Mouse (Mus musculus) fibroblast of lung, adult 2 months (primary cell): ENCODE measurements around the gene Ly6g5b.
A peak's percentile ranks its signal among the peaks of the same experiment; 100 is the strongest.

ENCODE experiments used
- DNase-seq: peaks from one replicate; pipeline ENCODE4 v3.0.0-alpha.2; 2011; ENCODE audit warnings: low read depth

The Ly6g5b gene

DNA sequence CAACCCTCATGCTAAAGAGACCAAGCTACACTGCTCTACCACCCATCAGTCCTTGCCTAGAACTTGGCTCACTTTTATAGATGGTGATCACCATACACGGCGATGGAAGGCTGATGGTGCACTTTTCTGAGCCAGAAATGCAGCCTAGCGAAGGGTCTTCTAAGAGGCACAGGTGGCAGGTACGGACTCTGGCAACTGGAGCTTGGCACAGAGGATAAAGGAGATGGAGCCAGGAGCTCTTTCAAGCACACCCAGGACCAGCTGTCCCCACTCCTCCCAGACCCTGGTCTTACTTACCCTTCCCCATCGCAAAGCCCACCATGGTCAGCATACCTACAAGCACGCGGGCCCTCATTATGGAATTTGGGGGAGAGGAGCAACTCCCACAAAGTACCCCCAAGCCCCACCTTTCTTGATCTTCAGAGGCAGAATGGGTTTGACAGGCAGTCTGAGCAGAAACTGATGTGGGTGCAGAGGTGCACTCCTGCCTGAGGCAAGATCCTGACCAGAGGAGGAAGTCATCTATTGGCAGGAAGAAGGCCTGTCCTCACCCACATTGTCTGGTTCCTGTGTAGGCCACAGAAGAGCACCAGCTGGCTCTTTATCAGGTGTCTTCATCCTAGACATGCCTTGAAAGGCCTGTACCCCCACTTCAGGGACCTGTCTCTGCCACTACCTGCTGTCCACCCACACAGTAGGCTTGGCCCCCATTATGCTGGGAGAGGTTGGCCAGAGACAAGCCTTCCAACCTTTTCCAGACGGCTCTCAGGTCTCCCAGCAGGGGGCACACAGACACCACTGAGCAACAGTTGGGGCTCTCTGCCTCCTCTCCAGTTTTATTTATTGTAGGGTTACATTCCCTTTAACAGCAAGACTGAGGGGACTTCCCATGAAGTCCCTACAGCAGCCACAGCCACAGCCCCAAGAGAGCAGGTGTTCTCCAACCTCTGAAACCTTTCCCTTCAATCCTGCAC is at the start of gene Ly6g5b:
Gene Ly6g5b, minus strand, starts transcription at position 383 of the 974 bp plus-strand sequence.
- DNase-seq, result no peak

DNA sequence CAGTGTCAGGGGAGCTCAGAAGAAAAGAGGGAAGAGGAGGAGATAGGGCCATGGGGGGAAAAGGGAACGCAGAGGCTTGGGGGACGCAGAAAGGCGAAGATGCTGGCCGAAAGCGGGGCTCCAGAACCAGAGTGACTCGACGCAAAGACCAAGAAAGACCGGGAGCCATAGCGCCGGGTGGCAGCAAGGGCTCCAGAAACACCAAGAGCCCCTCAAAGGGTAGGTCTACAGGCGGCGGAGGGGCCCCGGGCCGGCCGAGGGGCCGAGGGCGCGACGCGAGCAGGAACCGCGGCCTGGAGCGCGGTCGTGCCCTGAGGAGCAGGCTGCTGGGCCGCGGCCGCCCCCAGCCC is 49.0 kb upstream of the Ly6g5b start:
- no peak for DNase-seq

DNA sequence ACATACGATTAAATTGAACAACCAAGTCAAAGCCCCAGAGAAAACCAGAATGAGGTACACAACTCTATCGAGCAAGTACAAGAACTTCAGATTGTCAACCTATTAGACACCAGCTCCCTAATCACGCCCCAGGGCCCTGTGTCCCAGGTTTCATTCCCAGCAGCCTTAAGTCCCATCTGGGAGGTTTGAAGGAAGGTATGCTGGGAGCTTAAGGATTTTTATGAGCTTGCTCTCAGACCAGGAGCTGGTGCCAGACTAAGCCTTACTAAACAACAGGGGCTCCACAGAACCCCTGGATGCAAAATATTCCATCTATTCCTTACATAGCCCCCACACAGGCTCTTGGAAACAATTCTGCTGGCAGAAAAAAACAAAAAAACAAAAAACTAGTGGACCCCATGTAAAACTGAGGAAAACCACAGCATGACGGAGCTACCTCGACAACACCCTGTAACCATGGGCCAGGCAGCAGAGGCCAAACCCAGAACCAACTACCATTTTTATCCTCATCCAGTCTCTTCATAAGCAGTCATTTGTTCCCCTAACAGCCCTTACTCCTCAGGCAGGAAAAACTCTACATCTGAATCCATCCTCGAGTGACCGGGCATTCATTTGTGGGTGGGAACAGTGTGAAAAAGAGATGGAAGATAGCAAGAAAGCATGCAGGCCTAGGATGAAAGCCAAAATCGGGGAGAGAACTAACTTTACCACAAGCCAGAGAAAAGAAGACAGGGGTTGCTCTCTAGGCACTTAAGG is 48.3 kb upstream of the Ly6g5b start:
- DNase-seq, result no peak

DNA sequence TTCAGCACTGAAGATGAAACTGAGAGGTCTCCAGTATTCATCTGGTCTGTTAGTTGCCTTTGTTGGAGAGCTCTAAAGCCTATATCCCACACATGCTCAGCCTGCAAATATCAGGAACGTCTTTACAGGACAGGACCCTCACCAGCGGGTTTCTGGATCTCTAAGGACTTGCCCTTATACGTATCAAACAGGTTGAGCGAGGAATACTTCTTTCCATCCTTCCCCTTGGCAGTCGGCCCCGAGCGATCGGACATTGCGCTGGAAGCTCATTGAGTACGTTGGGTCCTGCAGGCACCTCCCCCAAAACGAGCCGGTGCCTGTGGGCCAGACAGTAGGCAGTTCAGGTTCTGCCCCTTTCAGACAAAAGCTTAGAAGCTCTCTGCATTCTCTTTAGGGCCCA is 47.5 kb upstream of the Ly6g5b start:
- DNase-seq, result no peak

DNA sequence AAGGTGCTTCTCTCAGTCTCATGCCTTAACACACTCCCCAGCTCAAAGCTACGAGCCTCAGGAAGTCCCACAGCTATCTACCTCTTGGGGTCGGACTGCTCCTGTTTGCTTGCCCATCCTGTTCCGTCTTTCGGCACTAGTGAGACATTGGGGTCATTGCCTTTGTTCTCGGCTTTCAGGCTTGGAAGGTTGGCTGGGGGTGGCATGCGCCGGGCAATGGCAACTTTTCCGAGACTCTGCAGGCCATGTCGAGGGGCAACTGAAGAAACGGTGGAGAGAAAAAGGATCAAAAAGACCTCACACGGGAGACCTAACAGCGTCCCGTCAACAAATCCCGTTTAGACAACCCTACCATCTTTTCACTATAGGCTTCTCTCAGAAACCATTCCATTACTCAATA is 46.9 kb upstream of the Ly6g5b start:
- DNase-seq, result no peak

DNA sequence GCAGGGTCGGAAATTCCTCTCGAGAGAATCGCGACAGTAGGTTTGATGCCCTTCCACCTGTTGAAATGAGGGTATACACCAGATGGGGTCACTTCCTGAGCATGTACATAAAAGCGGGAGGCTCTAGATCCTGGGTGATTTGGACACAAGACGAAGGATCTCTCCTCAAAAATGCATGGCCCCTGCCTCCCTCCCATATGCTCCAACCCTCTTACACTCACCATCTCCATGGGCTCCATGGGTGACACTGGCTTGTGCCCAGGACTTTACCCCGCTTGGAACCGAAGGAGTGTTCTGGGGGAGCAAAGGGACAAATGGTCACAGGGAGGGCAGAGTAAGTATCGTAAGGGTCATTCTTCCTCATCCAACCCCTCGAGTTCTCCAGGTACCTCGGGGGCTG is 46.2 kb upstream of the Ly6g5b start:
- DNase-seq, result no peak

DNA sequence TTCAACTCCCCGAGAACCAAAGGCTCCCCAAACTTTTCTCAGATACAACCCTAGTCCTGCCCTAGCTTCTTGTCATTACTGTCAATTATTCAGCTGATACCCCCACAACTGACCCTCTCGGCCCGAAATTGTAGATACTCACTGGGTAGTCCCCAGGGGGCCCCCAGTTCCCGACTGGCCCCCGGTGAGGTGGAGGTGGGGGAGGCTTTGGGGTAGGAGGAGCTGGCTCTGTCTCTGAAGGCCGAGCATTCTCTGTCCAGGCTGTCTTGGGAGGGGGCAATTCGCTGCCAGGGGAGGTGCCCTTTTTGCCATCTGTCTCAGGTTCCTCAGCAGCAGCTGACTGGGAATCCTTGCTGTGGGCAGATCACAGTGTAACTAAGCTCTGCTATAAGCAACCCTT is 44.4 kb upstream of the Ly6g5b start:
- no peak for DNase-seq

DNA sequence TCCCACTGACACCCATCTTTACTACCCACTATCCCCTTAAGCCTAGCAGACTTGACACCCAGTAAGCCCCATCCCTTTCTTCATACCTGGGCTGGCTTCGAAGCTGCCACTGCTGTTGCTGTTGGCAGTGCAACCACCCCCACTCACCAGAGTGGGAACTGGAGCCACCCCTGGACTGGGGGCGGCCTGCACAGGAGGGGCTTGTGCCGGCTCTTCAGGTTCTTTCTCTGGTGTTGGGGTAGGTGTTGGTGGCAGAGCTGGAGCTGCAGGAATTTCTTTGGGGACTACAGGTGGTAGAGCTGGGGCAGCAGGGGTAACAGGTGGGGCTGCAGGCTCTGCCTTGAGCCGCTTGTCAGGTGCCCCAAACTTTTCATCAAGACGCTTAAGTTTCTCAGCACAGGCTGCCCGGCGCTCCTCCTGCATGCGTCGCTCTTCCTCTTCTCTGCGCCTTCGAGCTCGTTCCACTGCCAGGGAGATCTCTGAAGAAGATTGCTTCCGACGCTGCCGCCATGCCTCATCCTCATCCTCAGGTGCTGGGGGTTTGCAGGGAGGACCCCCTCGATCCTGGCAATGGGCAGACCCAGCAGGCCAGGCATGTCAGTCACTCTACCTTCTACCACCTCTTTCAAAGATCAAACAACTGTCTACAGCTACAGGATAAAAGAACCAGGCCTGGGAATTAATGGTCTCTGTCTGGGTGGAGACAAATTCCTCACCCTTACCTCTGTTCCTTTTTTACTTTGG is 43.8 kb upstream of the Ly6g5b start:
- no peak for DNase-seq

DNA sequence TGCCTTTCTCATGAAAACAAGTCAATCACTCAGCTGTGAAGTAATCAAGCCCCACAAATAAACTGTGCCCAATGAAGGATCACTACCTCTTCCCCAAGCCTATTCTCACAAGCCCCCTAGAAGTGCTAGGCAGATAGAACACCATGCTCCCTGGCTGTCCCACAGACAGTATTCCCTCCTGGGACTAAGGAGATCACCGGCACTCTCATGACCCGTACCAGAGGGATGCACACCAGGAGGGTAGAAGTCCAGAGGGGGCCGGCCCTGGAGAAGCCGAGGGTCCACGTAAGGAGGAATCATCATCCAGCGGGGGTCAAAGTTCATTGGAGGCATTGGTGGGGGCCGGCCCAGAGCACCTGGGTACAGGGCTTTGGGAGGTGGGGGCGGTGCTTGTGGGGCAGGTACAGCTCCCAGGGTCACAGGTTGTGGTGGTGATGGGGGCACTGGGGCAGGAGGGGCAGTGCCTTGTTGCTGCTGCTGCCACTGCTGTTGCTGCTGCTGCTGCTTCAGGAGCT is 42.5 kb upstream of the Ly6g5b start:
- DNase-seq, result no peak

DNA sequence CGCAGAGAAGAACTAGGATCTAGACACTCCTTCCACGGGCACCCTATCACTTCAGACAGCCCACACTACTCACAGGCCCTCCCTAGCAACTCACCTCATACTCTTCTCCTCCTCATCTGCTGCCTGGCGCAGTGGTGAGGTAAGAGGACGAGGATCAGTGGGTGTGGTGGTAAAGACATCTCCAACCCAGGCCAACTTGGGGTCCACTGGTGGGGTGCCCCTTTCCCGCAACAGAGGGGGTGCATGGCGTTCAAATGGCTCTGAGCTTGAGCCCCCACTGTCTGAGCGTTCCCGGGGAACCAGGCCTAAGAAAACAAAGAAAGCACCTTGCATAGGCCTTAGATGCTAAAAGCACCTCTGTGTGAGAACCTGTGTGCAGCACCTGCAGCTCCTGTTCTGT is 42.0 kb upstream of the Ly6g5b start:
- DNase-seq, result no peak

DNA sequence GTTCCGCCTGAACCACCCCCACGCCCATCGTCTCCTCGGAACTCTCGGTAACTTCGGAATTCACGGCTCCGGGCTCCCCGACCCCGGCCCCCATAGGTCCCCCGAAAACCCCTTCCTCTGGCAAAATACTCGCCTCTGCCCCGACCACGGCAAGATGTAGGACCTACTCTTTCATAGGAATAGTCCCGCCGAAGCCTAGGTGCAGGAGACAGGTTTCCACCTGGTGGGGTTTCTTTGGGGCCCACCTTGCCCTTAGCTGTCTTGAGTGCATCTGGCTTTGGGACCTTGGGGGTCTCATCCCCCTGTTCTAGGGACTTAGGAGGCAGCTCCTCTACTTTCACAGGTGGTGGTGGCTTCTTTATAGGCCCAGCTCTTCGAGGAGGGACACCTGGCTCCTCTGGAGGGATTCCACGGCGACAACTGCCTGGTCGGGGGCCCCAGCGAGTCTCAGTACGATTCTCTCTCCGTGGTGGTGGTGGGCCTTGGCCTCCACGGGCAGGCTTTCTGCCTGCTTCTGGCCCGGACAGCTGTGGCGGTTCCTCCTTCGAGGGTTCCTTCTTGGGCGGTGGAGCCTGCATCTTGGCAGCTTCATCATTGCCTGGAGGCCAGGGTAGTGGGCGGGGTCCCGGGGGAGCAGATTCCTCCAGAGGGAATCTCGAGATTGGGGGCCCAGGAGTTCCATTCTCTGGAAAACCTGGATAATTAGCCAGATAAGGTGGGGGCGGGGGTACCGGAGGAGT is 41.4 kb upstream of the Ly6g5b start:
- DNase-seq, result no peak

DNA sequence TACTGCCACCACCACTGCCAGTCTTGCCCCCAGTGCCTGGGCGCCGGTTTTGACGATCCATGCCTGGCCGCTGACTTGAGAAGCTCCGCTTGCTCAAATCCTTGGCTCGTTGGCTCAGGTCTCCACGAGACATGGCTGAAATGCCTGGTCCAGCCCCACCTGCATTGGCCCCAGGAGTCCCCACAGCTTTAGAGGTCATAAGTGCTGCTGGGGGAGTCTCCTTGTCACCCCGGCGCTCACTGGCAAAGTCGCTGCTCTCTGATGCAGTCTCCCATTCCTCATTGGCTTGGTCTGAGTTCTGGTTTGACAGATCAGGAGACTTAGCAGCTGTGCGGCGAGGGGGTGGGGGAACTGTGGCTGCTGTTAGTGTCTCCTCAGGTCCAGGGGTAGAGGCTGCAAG is 40.2 kb upstream of the Ly6g5b start:
- DNase-seq, result no peak

DNA sequence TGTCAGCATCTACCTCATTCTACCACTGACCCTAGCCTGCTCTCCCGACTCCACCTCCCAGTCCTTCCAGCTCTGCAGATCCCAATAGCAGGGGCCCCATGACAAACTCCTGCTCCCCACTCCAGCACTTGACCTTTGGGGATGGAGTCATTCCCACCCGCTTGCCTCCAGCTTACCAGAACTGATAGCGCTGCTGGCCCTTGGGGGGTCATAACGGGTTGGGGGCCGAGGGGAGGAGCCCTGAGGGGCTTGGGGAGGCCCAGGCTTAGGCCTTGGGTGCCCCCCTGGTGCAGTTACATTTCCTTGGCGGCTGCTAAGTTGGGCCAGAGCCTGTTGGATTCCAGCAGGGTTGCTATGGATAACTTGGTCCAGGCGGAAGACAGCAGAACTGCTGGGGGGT is 39.4 kb upstream of the Ly6g5b start:
- DNase-seq, result no peak

DNA sequence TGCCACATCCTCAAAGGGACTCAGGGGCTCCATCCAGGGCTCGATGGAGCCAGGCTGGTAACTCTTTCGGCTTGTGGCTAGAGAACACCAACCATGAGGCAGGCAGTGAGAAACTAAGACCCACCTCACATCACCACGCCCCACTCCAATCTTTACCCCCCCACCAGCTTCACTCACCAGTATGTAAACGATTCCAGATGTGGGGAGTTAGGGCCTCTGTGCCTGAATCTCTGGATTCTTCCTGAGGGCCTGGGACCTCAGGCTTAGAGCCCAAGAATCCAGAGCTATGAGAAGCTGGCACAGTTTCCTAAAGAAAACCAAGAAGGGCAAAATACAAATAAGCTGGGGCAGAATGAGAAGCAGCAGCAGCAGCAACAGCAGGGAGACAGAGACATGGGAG is 38.7 kb upstream of the Ly6g5b start:
- DNase-seq, result peak; percentile 50

DNA sequence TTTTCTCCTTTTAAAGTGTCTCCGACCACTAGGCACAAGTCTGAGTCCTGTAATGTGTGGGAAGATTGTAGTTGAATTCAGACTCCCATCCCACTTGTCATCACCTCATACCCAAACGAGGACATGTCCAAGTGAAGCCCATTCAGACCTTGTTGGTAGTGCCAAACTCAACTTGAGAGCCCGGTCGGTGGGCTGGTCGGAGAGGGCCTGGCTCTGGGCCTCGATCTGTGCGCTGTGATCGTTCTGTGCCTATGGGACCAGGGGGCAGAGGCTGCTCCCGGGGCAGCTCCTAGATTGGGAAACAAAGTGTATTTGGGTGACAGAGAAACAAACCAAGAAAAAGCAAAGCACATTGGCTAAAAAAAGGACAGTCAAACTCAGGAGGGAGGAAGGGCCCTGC is 37.8 kb upstream of the Ly6g5b start:
- DNase-seq, result no peak

DNA sequence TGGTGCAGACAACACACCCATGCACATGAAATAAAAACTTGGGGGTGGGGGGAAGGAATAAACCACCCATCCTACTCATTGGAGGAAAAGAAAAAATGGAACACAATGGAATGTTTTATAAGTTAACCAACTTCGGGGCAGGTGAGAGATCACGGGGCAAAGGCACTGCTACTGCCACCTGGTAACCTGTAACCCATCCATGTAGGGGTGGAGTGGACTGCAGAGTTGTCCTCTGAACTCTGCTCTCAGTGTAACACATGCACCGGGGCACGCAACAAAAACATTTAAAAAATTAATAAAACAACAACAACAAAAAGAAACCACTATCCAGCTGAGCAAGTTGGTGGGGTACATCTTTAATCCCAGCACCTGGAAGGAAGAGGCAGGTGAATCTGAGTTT is 36.9 kb upstream of the Ly6g5b start:
- DNase-seq, result no peak

DNA sequence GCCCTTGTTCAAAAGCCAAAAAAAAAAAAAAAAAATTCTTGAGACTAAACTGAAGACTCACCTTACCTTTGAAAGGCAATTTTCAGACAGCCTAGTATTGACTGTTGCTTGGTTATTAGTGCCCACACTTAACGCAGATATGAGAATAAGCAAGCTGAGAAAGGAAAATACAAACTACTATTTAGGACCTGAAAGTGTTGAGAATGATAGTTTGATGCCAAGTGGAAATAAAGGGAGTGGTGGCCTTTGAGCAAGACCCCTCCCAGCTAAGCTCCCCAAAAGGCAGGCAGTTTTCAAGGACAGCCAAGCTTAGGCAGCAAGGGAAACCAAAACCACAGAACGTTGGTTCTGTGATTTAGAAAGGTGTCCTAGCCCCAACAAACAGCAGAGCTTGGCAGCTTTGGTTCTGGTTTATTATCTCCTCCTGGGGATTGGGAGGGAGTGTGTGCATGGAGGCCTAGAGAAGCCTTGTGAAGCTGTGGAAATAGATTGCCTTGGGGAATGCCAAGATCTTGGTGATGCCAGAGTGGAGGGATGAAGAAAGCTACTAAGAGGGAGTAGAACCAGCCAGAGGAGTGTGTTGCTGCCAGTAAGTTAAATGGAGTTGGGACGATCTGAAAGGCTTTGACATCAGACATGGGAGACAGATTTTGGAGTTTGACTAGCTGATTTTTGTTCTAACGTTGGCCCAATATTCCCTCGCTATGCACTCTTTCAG is 32.9 kb upstream of the Ly6g5b start:
- no peak for DNase-seq

DNA sequence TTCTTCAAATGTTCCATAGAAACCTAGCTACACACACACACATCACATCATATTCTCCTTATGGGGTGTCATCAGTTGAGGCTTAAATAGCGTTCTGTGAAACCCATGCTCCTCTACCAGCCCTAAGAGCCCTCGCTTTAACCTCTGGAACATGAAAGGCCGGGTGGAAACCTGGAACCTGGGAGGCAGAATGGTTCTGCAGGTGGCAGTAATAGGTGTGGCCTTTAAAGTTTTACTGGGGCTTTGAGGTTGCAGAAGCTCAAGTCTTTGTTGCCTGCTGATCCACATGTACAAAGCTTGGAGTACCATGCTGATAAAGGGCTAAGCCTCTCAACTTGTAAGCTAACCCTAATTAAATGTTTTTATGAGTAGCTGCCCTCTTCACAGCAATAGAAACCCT is 32.1 kb upstream of the Ly6g5b start:
- no peak for DNase-seq

DNA sequence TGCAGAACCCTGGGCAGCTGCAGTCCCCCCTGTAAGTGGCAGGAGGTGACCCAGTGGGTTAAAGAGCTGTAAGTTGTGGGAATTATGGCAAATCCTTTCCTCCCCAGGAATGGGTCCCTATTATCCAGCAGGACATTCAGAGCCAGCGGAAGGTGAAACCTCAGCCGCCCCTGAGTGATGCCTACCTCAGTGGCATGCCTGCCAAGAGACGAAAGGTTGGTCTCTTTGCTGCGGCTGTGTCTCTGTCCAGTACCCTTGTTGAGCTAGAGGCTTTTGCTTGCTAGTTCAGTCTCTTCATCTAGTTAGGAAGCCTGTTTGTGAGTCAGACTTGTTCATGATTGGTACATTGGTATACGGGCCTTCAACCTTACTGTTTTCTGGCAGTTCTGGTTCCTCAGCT is 30.9 kb upstream of the Ly6g5b start:
- DNase-seq, result no peak

DNA sequence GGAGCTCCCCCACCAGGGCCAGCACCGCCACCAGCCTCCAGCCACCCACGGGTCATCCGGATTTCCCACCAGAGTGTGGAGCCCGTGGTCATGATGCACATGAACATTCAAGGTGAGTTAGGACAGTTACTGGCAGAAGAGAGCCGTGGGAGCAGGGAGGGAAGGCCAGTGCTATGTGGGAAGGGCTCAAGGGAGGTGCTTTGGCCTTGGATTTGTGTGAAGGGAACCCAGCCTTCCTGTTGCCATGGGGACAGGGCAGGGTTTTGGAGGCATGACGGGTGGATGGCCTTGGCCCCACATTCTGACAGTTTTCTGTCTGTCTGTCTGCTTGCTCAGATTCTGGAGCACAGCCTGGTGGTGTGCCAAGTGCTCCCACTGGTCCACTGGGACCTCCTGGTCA is 26.7 kb upstream of the Ly6g5b start:
- DNase-seq, result no peak

DNA sequence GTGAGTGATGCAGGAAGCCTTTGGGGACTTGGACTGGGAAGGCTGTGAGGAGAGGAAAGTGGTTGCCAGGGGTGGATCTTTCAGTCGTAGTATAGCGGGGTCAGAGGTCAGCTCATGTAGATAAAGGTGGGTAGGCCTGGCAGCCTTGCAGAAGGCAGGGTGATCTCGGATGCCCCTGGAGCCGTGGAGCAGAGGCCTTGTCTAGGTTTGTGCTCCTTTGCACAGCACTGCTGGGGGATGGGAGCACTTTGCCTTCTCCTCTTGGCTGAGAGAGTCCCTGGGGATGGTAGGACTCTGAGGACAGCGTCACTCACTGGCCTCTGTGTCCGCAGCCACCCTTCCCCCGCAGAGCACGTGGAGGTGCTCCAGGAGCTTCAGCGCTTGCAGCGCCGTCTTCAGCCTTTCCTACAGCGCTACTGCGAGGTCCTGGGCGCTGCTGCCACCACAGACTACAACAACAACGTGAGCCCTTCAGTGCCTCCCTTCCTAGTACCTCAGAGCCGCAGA is 25.3 kb upstream of the Ly6g5b start:
- no peak for DNase-seq
